Mouse (Mus musculus) ES-E14 (cell line): Measurements from ENCODE around the gene Prnp. TPM values are rescaled to one million over a fixed set of nuclear protein-coding genes. Genes with fewer than 3 reads are reported as not detected.

Experiments used
- DNase-seq: peaks from one replicate; pipeline ENCODE4 v3.0.0-alpha.2; 2013; ENCODE audit warnings: low read depth, low spot score
- H3K27ac ChIP-seq: 2 replicates; pipeline ENCODE4 v1.5.1; 2012; ENCODE audit warnings: low read depth, mild to moderate bottlenecking, low read length, moderate library complexity, mixed read lengths; ENCODE audit not compliant: poor library complexity, insufficient read depth, severe bottlenecking
- H3K36me3 ChIP-seq: 2 replicates; pipeline ENCODE4 v1.6.1; 2012; ENCODE audit warnings: mild to moderate bottlenecking, low read length, moderate library complexity, mixed read lengths; ENCODE audit not compliant: control insufficient read depth, poor library complexity, insufficient read depth, severe bottlenecking
- H3K4me1 ChIP-seq, 2 experiments: fragments of 150-350 bp in 1 of 2; sonication (generic) in 1 of 2; 2 replicates each; pipeline ENCODE4 v1.6.1; 2012; ENCODE audit warnings: low read length in 2 of 2, mild to moderate bottlenecking in 1 of 2, mixed read lengths in 1 of 2; ENCODE audit not compliant: control insufficient read depth in 2 of 2, insufficient read depth in 2 of 2, poor library complexity in 1 of 2
- H3K4me3 ChIP-seq, 2 experiments: fragments of 150-350 bp in 1 of 2; sonication (generic) in 1 of 2; 2 replicates each; pipeline ENCODE4 v1.5.1; 2012; ENCODE audit warnings: low read length in 2 of 2, low read depth in 1 of 2, mild to moderate bottlenecking in 1 of 2, mixed read lengths in 1 of 2; ENCODE audit not compliant: insufficient read depth in 1 of 2, poor library complexity in 1 of 2, severe bottlenecking in 1 of 2
- H3K9ac ChIP-seq: 2 replicates; pipeline ENCODE4 v1.6.1; 2012; ENCODE audit warnings: low read depth, mild to moderate bottlenecking, low read length, mixed read lengths; ENCODE audit not compliant: poor library complexity, insufficient read depth, severe bottlenecking
- H3K9me3 ChIP-seq: fragments of 150-350 bp; sonication (generic); 2 replicates; pipeline ENCODE4 v1.6.1; 2012; ENCODE audit warnings: low read depth, mild to moderate bottlenecking, low read length; ENCODE audit not compliant: control insufficient read depth, insufficient read depth
- CHD2 ChIP-seq: IDR thresholded peaks from 2 replicates; pipeline ENCODE4 v1.6.1; 2014; ENCODE audit warnings: mild to moderate bottlenecking, low read depth, low read length, inconsistent platforms
- HCFC1 ChIP-seq: IDR thresholded peaks from 2 replicates; pipeline ENCODE4 v1.6.1; 2012; ENCODE audit warnings: low read length, inconsistent platforms, borderline replicate concordance; ENCODE audit not compliant: insufficient read depth
- MAFK ChIP-seq: IDR thresholded peaks from 2 replicates; pipeline ENCODE4 v1.6.1; 2014; ENCODE audit warnings: mild to moderate bottlenecking, low read depth, low read length, inconsistent platforms; ENCODE audit not compliant: insufficient read depth
- ZC3H11A ChIP-seq: IDR thresholded peaks from 2 replicates; pipeline ENCODE4 v1.6.1; 2012; ENCODE audit warnings: low read depth, mild to moderate bottlenecking, inconsistent platforms, low read length, borderline replicate concordance
- ZNF384 ChIP-seq: IDR thresholded peaks from 2 replicates; pipeline ENCODE4 v1.6.1; 2012; ENCODE audit warnings: low read depth, low read length, inconsistent platforms
- in situ Hi-C, 2 experiments: fragments of 600-800 bp; cut with MboI; formaldehyde crosslinking; loops; one replicate each; pipeline ENCODE4 v1.15.1; 2025; ENCODE audit warnings: low sequenced_read_pairs in 2 of 2, inconsistent platforms in 1 of 2; ENCODE audit not compliant: unreplicated experiment in 2 of 2
- total RNA-seq: library from RNA; depleted of rRNA; stranded (reverse); fragments of 300-350 nt; gene quantifications from 2 replicates; pipeline ENCODE4 v1.2.3, GENCODE M21; 2012

The Prnp gene
- total RNA-seq, 1 experiment: 30.8 TPM

- TF ChIP-seq ZC3H11A (no peak), MAFK (no peak), CHD2 (no peak), HCFC1 (no peak), ZNF384 (no peak)
- Histone ChIP-seq H3K36me3 (no peaks in the 10 kb centered on the region), H3K9me3 (no peaks in the 10 kb centered on the region), H3K4me3 (no peak overlapping the region), H3K27ac (no peak overlapping the region), H3K9ac (no peak overlapping the region), H3K4me1 (no peaks in the 10 kb centered on the region; a peak in 1 of 4 replicates)
- no peak for DNase-seq
- in situ Hi-C loops: loop anchor here (25.0 kb wide), 2 partner anchors 129 to 379 kb away; partner anchors contain the start of gene Adra1d (in 1 of the 2)
These were observed 31.8 kb downstream of the Prnp start for GRCm38 (mm10) chr2:131941501-131941900.

- no peak for DNase-seq
- Histone ChIP-seq H3K9ac (no peak overlapping the region), H3K4me3 (no peak overlapping the region), H3K4me1 (no peaks in the 10 kb centered on the region), H3K9me3 (no peaks in the 10 kb centered on the region), H3K36me3 (no peaks in the 10 kb centered on the region), H3K27ac (no peak overlapping the region)
- TF ChIP-seq ZC3H11A (no peak), MAFK (no peak), HCFC1 (no peak), CHD2 (no peak), ZNF384 (no peak)
- in situ Hi-C loops: loop anchor here (25.0 kb wide), 2 partner anchors 132 to 382 kb away; partner anchors contain the start of gene Adra1d (in 1 of the 2)
These were observed 34.6 kb downstream of the Prnp start for GRCm38 (mm10) chr2:131944370-131944769.

GRCm38 (mm10) chr2:131945225-131945624 lies 35.5 kb downstream of the Prnp start:
- in situ Hi-C loops: loop anchor here (25.0 kb wide), 2 partner anchors 133 to 383 kb away; partner anchors contain the start of gene Adra1d (in 1 of the 2)
- Histone ChIP-seq H3K27ac (no peak overlapping the region), H3K4me1 (no peaks in the 10 kb centered on the region), H3K36me3 (no peaks in the 10 kb centered on the region), H3K4me3 (no peak overlapping the region), H3K9ac (no peak overlapping the region), H3K9me3 (no peaks in the 10 kb centered on the region)
- no peak for TF ChIP-seq ZNF384
- TF ChIP-seq CHD2: no peak
- no peak for TF ChIP-seq MAFK
- no peak for TF ChIP-seq HCFC1
- no peak for TF ChIP-seq ZC3H11A
- no peak for DNase-seq

GRCm38 (mm10) chr2:131945765-131946164 lies 36.0 kb downstream of the Prnp start:
- Histone ChIP-seq H3K36me3 (no peaks in the 10 kb centered on the region), H3K4me1 (peaks cover 0 to 5% of the 10 kb centered on the region in 2 experiments; a peak in 1 of 4 replicates), H3K9ac (no peak overlapping the region), H3K4me3 (no peak overlapping the region), H3K9me3 (no peaks in the 10 kb centered on the region), H3K27ac (no peak overlapping the region)
- no peak for DNase-seq
- in situ Hi-C loops: loop anchor here (25.0 kb wide), 2 partner anchors 133 to 383 kb away; partner anchors contain the start of gene Adra1d (in 1 of the 2)
- TF ChIP-seq HCFC1: no peak
- no peak for TF ChIP-seq CHD2
- no peak for TF ChIP-seq ZNF384
- no peak for TF ChIP-seq ZC3H11A

GRCm38 (mm10) chr2:131946351-131946750 lies 36.6 kb downstream of the Prnp start:
- in situ Hi-C loops: loop anchor here (25.0 kb wide), 2 partner anchors 134 to 384 kb away; partner anchors contain the start of gene Adra1d (in 1 of the 2)
- H3K4me3 ChIP-seq: no peak overlapping the region
- no peak overlapping the region for H3K27ac ChIP-seq
- H3K9me3 ChIP-seq: no peaks in the 10 kb centered on the region
- TF ChIP-seq MAFK (no peak), CHD2 (no peak), HCFC1 (no peak), ZC3H11A (no peak), ZNF384 (no peak)
- no peak overlapping the region for H3K9ac ChIP-seq
- DNase-seq: no peak
- no peaks in the 10 kb centered on the region for H3K36me3 ChIP-seq
- H3K4me1 ChIP-seq: peaks cover 0 to 5% of the 10 kb centered on the region in 2 experiments; a peak in 1 of 4 replicates
